Mouse (Mus musculus) embryonic facial prominence, embryonic 13.5 days (tissue): ENCODE measurements around the gene Gps1. TPM values are rescaled to one million over a fixed set of nuclear protein-coding genes. Genes with fewer than 3 reads are reported as not detected.
"Not testable (repeated sequence)": the region's sequence is repeated elsewhere in the genome, so short reads cannot be mapped to it uniquely, and the experiment has no call there.

ENCODE experiments used
- ATAC-seq: fragments of 200-750 bp; cut with Nextera tagmentation; 2 replicates; pipeline ENCODE4 v1.8.0; 2017; ENCODE audit warnings: low read depth; ENCODE audit not compliant: insufficient number of reproducible peaks, insufficient read depth, low FRiP score, low TSS enrichment
- H3K27ac ChIP-seq: fragments of 300-500 bp; sonication (generic); 2 replicates; pipeline ENCODE4 v1.5.1; 2015; ENCODE audit warnings: moderate library complexity, mild to moderate bottlenecking, inconsistent platforms
- H3K27me3 ChIP-seq: fragments of 300-500 bp; sonication (generic); 2 replicates; pipeline ENCODE4 v1.6.1; 2015; ENCODE audit warnings: mild to moderate bottlenecking, inconsistent platforms
- H3K36me3 ChIP-seq: fragments of 300-500 bp; sonication (generic); 2 replicates; pipeline ENCODE4 v1.6.1; 2015; ENCODE audit warnings: mild to moderate bottlenecking, inconsistent platforms
- H3K4me1 ChIP-seq: fragments of 300-500 bp; sonication (generic); 2 replicates; pipeline ENCODE4 v1.6.1; 2015; ENCODE audit warnings: inconsistent platforms
- H3K4me2 ChIP-seq: fragments of 300-500 bp; sonication (generic); 2 replicates; pipeline ENCODE4 v1.6.1; 2015; ENCODE audit warnings: moderate library complexity, mild to moderate bottlenecking, inconsistent platforms
- H3K4me3 ChIP-seq: fragments of 300-500 bp; sonication (generic); 2 replicates; pipeline ENCODE4 v1.5.1; 2015; ENCODE audit warnings: mild to moderate bottlenecking, inconsistent platforms
- H3K9ac ChIP-seq: fragments of 300-500 bp; sonication (generic); 2 replicates; pipeline ENCODE4 v1.6.1; 2015; ENCODE audit warnings: mild to moderate bottlenecking, inconsistent platforms
- H3K9me3 ChIP-seq: fragments of 300-500 bp; sonication (generic); 2 replicates; pipeline ENCODE4 v1.6.1; 2016; ENCODE audit warnings: inconsistent platforms
- WGBS: fragments of 180-500 bp; shearing (Covaris S2); methylation state at CpG from one replicate; pipeline ENCODE4 v1.1.7; 2015; ENCODE audit warnings: mixed read lengths; 5-methylcytosine and 5-hydroxymethylcytosine counted together
- polyA plus RNA-seq: library from polyadenylated mRNA; unstranded; fragments of >200 nt; fragmentation: Nextera tagmentation; extraction: Ambion mirVana; gene quantifications from 2 replicates; pipeline ENCODE4 v1.2.1, GENCODE M21; 2015

Gene Gps1
- polyA plus RNA-seq, 1 experiment from 2014 or later = 233 TPM

GRCm38 (mm10) chr11:120763121-120763999 is 20.7 kb upstream of the Gps1 start:
- peak overlapping the region; percentile 44 for H3K4me2 ChIP-seq
- not testable (repeated sequence) for H3K9me3 ChIP-seq, H3K27ac ChIP-seq, H3K36me3 ChIP-seq, H3K4me1 ChIP-seq
- peaks cover 15% of the 10 kb centered on the region for H3K27me3 ChIP-seq
- ATAC-seq = peak; percentile 22; the same call in 1 of the 2 replicates
- 0 out of 2 replicates have a peak overlapping the region, but pooled peaks have one; percentile 12 for H3K4me3 ChIP-seq
- WGBS = 12% methylated on average over 5 of the region's 23 CpGs
- H3K9ac ChIP-seq = peak overlapping the region; percentile 49; the same call in 1 of the 2 replicates

DNA sequence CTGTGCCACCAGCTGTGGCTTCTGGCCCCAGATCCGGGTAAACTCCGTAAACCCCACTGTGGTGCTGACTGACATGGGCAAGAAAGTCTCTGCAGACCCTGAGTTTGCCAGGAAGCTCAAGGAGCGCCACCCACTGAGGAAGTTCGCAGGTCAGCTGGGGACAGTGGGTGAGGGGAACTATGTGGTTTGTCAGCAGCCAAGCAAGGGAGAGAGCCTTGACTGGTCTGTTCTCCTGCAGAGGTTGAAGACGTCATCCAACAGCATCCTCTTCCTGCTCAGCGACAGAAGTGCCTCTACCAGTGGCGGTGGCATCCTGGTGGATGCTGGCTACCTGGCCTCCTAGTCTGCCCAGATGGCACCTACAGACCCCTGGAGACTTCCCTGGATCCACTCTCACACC is 17.0 kb upstream of the Gps1 start:
- 67% methylated on average over 4 of the region's 7 CpGs for WGBS
- H3K27ac ChIP-seq, H3K4me3 ChIP-seq, ATAC-seq, H3K9me3 ChIP-seq, H3K27me3 ChIP-seq, H3K36me3 ChIP-seq, H3K9ac ChIP-seq, H3K4me2 ChIP-seq, H3K4me1 ChIP-seq: not testable (repeated sequence)

- WGBS = 62% methylated on average over 1 of the region's 1 CpGs
- H3K4me3 ChIP-seq = no peak overlapping the region
- H3K9me3 ChIP-seq = no peaks in the 10 kb centered on the region
- H3K9ac ChIP-seq = no peak overlapping the region
- H3K4me1 ChIP-seq = no peaks in the 10 kb centered on the region
- no peak overlapping the region for H3K4me2 ChIP-seq
- no peaks in the 10 kb centered on the region; the same call in 1 of the 2 replicates for H3K27me3 ChIP-seq
- no peaks in the 10 kb centered on the region for H3K36me3 ChIP-seq
- no peak for ATAC-seq
- H3K27ac ChIP-seq = no peak overlapping the region
These were observed 15.9 kb upstream of the Gps1 start for GRCm38 (mm10) chr11:120768206-120768605.

DNA sequence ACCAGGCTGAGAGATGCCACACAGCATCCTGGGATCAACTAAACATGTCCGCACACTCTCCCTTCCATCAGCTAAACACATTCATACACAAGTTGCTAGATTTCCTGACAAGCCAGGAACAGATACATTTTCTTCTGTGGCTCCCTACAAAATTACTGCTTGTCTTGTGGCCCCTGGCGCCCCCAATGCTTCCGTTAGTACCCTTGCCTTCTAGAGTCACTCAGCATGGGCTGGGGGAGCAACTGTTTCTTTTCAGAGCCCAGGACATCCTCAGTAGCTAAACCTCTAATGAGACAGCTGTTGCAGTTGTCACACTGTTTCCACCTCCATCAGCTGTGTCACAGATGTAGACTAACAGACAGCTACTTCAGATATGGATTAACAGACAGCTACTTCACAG is 11.3 kb upstream of the Gps1 start:
- 76% methylated on average over 3 of the region's 3 CpGs for WGBS
- H3K9me3 ChIP-seq = no peaks in the 10 kb centered on the region
- no peak for ATAC-seq
- no peaks in the 10 kb centered on the region for H3K27me3 ChIP-seq
- no peak overlapping the region for H3K4me2 ChIP-seq
- no peak overlapping the region for H3K4me3 ChIP-seq
- no peaks in the 10 kb centered on the region for H3K36me3 ChIP-seq
- H3K4me1 ChIP-seq = peaks cover 11% of the 10 kb centered on the region
- H3K27ac ChIP-seq = no peak overlapping the region
- no peak overlapping the region for H3K9ac ChIP-seq

DNA sequence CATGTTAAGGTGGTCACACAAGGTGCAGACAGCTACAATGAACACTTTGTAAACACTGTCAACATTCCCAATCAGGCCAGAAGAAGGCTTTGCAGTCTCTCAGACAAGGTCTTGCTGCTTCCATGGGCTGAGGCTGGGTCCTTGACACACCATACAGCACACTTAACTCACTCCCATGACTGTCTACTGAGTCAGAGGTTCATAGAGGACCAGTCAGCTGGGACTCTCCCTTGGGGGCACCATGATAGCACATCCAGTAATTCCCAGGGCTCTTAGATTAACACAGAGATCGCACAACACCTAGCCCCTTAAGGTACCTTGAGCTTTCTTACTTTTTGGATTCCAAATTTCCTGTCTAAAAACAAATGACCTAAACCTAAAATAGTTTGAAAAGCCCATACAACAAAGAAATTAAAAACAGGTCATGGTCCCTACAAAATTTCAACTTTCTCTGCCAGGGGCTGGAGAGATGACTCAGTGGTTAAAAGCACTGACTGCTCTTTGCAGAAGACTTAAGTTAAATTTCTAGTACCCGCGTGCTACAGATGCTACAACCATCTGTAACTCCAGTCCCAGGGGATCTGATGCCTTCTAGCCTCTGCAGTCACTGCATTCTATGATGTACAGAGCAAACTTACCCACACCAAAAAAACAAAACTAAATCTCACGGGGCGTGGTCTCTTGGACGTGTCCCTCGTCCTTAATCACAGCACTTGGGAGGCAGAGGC is 10.4 kb upstream of the Gps1 start:
- no peak overlapping the region for H3K9ac ChIP-seq
- H3K9me3 ChIP-seq = no peaks in the 10 kb centered on the region
- no peaks in the 10 kb centered on the region for H3K36me3 ChIP-seq
- WGBS = 81% methylated on average over 7 of the region's 7 CpGs
- H3K4me1 ChIP-seq = peaks cover 11% of the 10 kb centered on the region
- no peak for ATAC-seq
- H3K27ac ChIP-seq = no peak overlapping the region
- no peak overlapping the region for H3K4me3 ChIP-seq
- no peak overlapping the region for H3K4me2 ChIP-seq
- no peaks in the 10 kb centered on the region for H3K27me3 ChIP-seq

DNA sequence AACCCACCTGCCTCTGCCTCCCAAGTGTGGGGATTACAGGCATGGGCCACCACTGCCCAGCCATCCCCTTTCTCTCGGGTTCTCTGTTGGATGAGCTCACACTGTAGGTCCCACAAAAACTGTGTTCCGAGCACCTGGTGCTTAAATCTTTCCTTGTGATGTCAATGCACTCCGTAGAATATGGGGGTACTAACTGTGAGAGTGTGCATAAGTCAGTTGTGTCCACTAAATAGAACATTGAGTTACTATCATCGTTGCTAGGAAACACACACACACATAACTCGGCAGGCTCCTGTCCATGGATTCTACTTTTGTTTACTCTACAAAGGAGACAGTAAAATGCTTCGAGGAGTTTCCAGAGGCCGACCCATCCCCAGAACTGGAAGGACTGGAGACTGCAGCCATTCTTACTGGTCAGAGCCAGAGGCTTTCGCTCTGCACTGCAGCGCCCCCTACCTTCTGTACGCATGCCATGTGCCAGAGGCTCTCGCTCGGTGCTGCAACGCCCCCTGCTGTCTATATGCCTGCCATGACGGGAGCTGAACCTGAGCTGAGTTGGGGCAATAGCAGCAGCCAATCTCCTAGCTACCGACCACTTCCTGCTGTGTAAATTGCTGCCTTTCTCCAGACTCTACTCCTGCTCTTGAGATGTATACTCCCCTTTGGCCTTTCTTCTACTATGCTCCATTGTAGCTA is 8.2 kb upstream of the Gps1 start:
- no peak overlapping the region for H3K27ac ChIP-seq
- no peak overlapping the region for H3K9ac ChIP-seq
- ATAC-seq = peak; percentile 40; the same call in 1 of the 2 replicates
- WGBS = 29% methylated on average over 15 of the region's 15 CpGs
- no peak overlapping the region for H3K4me3 ChIP-seq
- no peak overlapping the region for H3K4me2 ChIP-seq
- peaks cover 11% of the 10 kb centered on the region for H3K4me1 ChIP-seq
- no peaks in the 10 kb centered on the region for H3K9me3 ChIP-seq
- no peaks in the 10 kb centered on the region for H3K27me3 ChIP-seq
- H3K36me3 ChIP-seq = peaks cover 11% of the 10 kb centered on the region

GRCm38 (mm10) chr11:120777123-120777522 is 6.9 kb upstream of the Gps1 start:
- peaks cover 20% of the 10 kb centered on the region for H3K36me3 ChIP-seq
- no peak overlapping the region for H3K27ac ChIP-seq
- peaks cover 11% of the 10 kb centered on the region for H3K4me1 ChIP-seq
- H3K9ac ChIP-seq = no peak overlapping the region
- no peak overlapping the region for H3K4me2 ChIP-seq
- 28% methylated on average over 6 of the region's 6 CpGs for WGBS
- no peak for ATAC-seq
- no peaks in the 10 kb centered on the region for H3K27me3 ChIP-seq
- no peaks in the 10 kb centered on the region for H3K9me3 ChIP-seq
- H3K4me3 ChIP-seq = no peak overlapping the region

- no peaks in the 10 kb centered on the region for H3K27me3 ChIP-seq
- no peak for ATAC-seq
- 81% methylated on average over 1 of the region's 1 CpGs for WGBS
These were observed 4.2 kb upstream of the Gps1 start for GRCm38 (mm10) chr11:120779876-120780275.

GRCm38 (mm10) chr11:120781361-120781760 is 2.7 kb upstream of the Gps1 start:
- 96% methylated on average over 6 of the region's 6 CpGs for WGBS
- not testable (repeated sequence) for H3K9me3 ChIP-seq, ATAC-seq, H3K9ac ChIP-seq, H3K27me3 ChIP-seq, H3K4me2 ChIP-seq, H3K4me3 ChIP-seq, H3K27ac ChIP-seq
- Histone ChIP-seq H3K36me3 (peaks cover 34% of the 10 kb centered on the region), H3K4me1 (peaks cover 28% of the 10 kb centered on the region)

More at GRCm38 (mm10) chr11:120779876-120780275, 4.2 kb upstream of the Gps1 start:
- no peak overlapping the region for H3K9ac ChIP-seq
- peaks cover 27% of the 10 kb centered on the region for H3K4me1 ChIP-seq
- peaks cover 28% of the 10 kb centered on the region for H3K36me3 ChIP-seq
- no peaks in the 10 kb centered on the region for H3K9me3 ChIP-seq
- no peak overlapping the region for H3K27ac ChIP-seq
- H3K4me2 ChIP-seq = no peak overlapping the region
- no peak overlapping the region for H3K4me3 ChIP-seq

- H3K4me3 ChIP-seq = peak overlapping the region; percentile 95
- H3K36me3 ChIP-seq = peaks cover 56% of the 10 kb centered on the region
- no peaks in the 10 kb centered on the region for H3K27me3 ChIP-seq
- H3K9ac ChIP-seq = peak overlapping the region; percentile 95
- H3K4me1 ChIP-seq = peaks cover 27% of the 10 kb centered on the region
- 2% methylated on average over 41 of the region's 42 CpGs for WGBS
- H3K4me2 ChIP-seq = peak overlapping the region; percentile 96
- ATAC-seq = no peak
- H3K9me3 ChIP-seq = no peaks in the 10 kb centered on the region
- peak overlapping the region; percentile 81 for H3K27ac ChIP-seq
These were observed 527 bp upstream of the Gps1 start for GRCm38 (mm10) chr11:120783426-120784063.

DNA sequence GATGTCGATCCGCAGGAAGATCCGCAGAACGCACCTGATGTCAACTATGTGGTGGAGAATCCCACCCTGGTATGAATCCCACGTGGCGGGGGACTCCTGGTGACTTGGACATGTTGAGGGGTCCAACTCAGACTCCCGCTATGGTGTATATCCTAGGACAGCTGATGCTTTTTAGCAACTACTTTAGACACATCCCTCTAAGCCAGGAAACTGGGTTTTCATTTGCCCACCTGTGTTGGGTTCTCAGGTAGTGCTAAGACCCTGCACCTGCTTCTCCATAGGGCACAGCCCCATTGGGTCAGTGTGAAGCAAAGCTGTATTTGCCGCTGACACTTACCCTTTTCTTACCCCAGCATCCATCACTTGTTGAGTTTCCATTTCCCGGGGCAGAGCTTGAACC is 1.1 kb downstream of the Gps1 start:
- 34% methylated on average over 9 of the region's 9 CpGs for whole genome bisulfite sequencing
- Histone ChIP-seq H3K9ac (peak overlapping the region; percentile 95), H3K9me3 (no peaks in the 10 kb centered on the region), H3K4me2 (peak overlapping the region; percentile 96), H3K36me3 (peaks cover 66% of the 10 kb centered on the region), H3K4me3 (peak overlapping the region; percentile 95), H3K27me3 (no peaks in the 10 kb centered on the region), H3K4me1 (peaks cover 27% of the 10 kb centered on the region), H3K27ac (peak overlapping the region; percentile 81; the same call in 1 of the 2 replicates)
- ATAC-seq = no peak
